Mouse (Mus musculus) T-helper 17 cell (primary cell): ENCODE data around the gene Emilin2.

Experiments
- in situ Hi-C, 2 experiments: fragments of 300-600 bp; cut with MboI, MseI; formaldehyde crosslinking; loops; 1 replicate in 1 of 2; 2 replicates in 1 of 2; pipeline ENCODE4 v1.15.1; 2025; ENCODE audit warnings: high pct_unique_total_duplicates in 2 of 2

Emilin2 gene

DNA sequence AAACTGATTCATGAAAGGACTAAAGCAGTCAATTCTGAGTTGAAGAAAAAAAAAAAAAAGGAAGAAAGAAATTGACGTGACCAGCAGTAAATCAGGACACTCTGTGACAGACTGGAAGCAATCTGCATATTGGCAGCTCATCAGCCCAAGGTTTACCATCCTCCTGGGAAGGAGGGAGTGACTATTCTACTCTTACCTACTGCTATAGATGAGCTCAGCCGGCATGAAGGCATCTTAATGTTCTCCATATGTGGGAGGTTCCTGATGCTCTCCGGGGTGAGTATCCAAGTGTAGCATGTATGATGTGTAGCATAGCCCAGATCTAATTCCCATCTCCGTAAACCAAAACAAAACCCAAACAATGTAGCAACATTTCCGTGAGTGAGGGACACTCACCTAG is 10.4 kb downstream of the Emilin2 start:
- in situ Hi-C loops = loop anchor here in 1 of 2 experiments (10.0 kb wide), 1 partner anchor 617 kb away; no protein-coding TSS in a partner anchor

DNA sequence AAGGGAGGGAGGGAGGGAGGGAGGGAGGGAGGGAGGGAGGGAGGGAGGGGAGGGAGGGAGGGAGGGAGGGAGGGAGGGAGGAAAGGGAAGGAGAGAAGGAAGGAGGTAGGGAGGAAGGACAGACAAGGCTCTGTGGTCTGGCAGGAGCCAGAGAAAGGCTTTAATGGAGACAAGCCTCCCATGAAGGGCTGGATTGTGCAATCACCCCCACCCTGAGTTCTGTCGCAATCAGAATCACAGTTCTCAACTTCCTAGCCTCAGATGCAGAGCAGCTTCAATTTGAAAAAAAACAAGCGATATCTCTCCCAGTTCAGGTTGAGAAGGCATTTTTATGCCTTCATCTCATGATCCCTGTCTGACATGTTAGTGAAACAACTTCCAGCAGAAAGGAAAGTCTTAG is 11.4 kb downstream of the Emilin2 start:
- in situ Hi-C loops = loop anchor here in 1 of 2 experiments (10.0 kb wide), 1 partner anchor 616 kb away; no protein-coding TSS in a partner anchor

DNA sequence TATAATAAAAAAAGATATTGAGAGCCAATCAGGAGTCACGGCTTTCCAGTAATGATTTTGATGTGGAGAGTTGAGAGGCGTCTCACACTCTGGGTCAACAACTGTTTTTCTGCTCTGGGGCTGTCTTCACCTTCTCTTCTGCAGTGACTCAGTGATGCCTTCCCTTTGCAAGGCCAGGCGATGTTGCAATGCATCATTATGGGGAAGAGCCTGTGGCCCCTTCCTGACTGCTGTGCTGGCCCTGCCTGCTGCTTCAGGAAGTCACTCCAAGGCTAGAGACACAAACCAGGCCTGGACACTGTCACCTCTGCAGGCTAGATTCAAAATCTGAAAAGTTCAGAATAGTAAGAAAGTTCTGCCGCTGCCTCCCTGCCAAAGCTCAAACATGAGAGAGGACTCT is 11.9 kb downstream of the Emilin2 start:
- in situ Hi-C loops = loop anchor here in 1 of 2 experiments (5.0 to 10.0 kb wide), 2 partner anchors 88 to 615 kb away; no protein-coding TSS in a partner anchor

DNA sequence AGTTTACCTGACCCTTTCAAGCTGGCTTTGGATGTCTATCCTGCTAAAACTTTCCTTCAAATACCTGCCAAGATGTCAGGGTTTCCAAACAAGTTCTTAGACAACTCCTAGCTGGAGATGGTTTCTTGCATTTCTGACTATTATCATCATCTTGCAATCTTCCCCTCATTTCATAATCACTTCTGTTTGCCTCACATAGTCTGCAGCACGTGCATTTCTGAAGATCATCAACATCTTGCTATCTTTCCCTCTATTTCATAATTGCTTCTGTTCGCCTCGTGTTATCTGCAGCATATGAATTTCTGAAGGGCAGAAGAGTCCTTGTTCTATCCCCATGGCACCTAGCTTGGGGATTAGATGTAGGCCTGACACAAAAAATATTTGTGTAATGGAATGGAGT is 17.2 kb downstream of the Emilin2 start:
- in situ Hi-C loops = no loop called here

DNA sequence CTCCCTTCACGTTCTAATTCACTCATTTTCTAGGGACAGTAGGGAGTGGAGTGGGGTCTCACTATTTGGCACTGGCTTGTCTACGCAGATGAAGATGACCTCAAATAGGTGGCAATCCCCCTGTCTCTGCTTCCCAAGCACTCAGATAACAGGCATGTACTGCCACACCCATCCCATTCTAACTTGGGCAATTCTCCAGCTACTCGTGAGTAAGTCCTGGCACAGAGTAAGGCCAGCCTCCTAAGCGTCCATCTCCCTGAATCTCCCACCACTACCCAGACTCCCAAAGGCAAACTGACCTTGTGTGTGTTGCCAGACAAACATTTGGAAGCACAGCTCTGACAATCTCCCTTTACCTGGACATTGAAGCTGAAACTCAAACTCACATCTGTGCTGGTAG is 18.9 kb downstream of the Emilin2 start:
- in situ Hi-C loops = no loop called here

DNA sequence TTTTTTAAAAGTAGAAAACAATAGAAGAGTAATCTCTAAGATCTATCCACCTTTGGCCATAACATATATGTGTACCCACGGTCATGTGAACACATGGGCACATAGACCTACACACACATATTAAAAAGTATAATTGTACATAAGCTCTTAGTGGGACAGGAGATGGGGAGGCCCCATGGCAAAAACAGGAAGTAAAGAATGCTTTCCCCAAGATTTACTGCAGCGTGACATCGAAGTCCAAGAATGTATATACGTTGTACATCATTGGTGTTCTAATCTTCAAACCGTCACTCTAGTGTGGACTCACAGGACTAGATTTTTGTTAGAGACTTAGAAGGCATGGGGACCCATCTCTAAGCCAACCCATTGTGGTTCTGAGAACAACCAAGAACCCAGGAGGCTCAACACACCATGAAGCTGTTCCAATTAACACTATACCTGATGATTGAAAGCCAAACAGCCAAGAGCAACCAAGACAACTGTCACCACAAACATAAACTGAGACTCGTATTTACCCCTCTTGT is 19.8 kb downstream of the Emilin2 start:
- in situ Hi-C loops = no loop called here

DNA sequence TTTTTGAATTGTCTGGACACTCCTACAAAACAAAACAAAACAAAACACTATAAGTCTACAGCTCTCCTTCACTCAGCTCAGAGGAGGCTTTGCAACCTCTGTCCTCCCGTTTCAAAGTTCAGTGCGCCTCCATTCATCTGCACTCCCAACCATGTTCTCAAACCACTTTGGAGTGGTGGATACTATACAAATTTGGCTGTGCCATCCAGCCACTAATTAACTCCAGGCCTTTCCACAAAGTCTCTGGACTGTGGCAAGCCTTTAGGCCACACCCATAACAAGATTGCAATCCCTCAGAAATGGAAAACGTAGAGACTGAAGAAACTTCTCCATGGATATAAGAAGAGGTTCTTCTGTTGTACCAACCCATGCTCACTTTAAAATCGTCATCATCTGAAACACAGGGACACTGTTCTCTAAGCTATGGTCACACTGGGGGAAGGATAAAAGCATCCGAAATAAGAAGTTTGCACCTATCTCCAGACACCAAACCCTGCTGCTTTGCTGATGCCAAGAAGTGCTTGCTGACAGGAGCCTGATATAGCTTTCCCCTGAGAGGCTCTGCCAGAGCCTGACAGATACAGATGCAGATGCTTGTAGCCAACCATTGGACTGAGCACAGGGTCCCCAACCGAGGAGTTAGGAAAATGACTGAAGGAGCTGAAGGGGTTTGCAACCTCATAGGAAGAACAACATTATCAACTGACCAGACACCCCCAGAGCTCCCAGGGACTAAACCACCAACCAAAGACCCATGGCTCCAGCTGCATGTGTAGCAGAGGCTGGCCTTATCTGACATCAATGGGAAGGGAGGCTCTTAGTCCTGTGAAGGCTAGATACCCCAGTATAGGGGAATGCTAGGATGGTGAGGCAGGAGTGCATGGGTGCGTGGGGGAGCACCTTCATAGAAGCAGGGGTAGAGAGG is 21.0 kb downstream of the Emilin2 start:
- in situ Hi-C loops = no loop called here

DNA sequence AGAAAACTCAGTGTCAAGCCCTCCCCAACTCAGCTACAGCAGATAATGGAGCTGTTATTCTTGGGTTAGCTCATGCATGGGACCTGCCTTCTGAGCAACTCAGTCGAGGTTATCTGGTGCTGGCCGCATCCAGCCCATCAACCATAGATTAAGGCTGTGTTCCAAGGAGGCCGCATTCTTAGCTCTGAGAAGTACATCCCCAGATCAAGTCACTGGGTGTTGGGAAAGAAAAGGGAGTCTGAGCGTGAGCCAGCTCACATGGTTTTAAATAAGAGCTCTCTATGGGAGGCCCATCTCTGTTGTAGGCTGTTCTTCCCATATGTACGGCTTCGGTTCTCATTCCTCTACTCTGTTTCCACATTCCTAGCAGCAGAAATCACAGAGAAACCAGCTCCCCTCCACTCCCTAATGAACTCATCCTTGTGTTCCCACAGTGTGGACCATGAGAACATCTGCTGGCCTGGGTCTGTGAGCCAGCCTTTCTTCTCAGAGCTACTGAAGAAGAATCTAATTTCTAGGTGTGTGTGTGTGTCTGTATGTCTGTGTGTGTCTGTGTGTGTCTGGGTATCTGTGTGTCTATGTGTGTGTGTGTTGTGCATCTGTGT is 22.1 kb downstream of the Emilin2 start:
- in situ Hi-C loops = no loop called here

DNA sequence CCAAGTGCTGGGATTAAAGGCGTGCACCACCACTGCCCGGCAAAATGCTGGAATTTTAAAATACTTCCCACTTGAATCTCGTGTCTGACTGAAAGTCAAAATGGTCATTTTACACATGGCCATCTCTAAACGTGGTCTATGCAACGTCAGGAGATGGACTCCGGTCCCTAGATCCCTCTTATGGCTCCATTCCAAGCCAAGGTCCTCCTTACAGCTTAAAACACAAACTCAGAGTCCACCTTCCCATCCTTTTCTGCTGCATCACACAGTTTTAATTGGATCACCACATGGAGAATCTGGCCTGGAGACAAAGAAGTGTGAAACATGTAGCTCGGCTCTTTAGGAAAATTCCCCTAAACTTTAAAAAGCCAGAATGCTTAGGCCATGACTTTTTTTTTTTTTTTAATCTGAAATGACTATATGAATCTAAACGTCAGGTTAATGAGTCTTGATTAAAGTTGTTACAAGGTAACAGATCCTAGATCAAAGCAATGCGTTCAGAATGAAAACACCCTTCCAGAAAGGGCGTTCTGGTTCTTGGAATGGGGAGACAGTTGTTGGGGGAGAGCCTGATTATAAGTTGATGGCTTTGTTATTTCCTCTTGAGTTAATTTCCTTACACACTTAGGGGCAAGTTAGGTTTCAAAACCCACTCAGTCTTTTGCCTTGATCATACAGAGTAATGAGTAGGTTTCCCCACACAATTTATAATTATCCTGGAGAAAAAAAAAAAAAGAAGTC is 22.8 kb downstream of the Emilin2 start:
- in situ Hi-C loops = no loop called here

DNA sequence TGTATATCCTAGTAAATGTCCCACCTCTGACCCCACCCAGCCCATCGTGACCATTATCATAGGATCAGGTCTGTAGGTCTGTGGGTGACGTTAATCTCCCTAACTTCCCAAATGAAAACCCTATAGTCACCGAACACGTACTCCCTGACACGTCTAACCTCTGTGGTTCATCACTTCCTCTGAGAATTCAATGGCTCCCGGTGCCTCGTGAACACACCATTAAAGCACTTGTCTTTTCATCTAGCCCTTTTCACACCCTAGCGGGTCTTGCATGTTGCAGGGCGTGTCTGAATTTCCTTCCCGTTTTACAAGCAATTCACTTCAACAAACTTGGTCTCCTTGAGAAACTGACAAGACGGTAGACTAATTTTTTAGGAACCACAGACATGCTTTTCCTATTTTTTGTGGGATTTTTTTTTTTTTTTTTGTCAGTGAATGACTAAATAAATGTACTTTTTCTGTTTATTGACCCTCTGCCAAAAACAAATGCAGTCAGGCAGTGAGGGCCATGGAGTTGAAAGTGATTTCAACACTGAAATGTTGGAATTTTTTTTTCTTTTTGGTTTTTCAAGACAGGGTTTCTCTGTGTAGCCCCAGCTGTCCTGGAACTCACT is 23.5 kb downstream of the Emilin2 start:
- in situ Hi-C loops = no loop called here

DNA sequence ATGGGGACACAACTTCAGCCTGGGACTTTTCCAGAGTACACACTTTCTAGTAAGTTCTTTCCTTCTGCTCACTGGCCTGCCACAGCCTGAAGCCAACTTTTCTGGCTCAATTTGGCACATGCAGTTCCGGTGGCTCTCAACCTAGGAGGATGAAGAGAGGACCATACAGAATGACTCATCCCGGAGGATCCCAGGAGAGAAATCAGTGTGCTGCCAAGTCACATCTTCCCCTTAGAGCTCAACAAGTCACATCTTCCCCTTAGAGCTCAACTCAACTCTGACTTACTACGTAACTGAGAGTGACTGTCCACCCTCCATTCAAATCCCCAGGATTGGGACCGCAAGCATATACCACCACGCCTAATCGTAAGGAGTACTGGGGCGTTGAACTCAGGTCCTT is 24.2 kb downstream of the Emilin2 start:
- in situ Hi-C loops = no loop called here

DNA sequence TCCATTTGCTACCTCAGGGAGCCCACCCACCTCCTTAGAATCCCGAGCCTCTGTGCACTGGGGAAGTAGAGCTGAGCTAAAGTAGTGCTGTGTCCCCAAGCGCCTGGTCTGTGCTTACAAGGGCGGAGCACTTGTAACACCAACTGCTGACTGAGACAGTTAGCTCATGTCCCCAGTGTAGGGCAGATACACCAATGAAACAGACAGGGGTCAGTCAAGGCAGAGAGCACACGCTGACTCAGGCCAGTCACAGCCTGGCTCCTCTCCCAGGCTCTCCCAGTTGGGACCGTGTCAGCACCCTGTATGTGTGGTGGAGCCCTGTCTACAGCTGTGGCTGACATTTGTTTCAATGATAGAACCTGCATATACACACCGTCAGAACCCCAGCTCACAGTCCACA is 25.8 kb downstream of the Emilin2 start:
- in situ Hi-C loops = no loop called here

DNA sequence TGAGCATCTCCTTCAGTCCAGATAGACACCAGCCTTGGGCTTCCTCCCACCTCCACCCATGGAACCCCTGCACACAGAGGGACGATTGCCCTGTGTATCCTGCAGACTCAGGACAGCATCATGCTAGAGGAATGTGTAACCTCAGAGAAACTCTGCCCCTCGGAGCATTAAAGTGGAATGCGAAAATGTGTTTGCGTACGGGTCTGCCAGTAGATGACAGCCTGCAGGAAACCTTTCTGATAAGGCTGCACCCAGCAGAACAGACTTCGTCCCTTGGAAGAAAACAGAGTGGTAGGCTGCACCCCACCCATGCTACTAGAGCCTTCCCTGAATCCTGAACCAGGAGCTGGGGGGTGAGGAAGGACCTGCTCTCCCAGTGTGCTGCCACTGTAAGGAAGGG is 26.9 kb downstream of the Emilin2 start:
- in situ Hi-C loops = no loop called here

DNA sequence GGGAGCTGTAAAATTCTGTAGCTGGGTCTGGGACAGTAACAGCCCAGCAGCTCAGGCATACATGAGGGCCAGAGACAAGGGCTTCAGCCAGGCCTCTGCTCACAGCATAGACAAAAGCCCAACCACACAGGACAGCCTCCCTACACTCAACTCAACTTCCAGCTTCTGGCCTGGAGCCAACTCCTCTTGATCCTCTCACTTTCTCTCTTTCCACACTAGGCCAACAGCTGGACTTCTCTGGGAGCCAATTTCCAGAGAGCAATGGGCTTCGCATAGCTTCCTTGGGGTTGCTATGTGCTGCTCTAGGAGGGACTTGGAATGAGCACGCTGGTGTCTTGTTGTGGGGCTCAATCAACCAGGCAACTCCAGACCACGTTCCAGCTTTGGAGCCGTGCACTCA is 28.5 kb downstream of the Emilin2 start:
- in situ Hi-C loops = no loop called here

DNA sequence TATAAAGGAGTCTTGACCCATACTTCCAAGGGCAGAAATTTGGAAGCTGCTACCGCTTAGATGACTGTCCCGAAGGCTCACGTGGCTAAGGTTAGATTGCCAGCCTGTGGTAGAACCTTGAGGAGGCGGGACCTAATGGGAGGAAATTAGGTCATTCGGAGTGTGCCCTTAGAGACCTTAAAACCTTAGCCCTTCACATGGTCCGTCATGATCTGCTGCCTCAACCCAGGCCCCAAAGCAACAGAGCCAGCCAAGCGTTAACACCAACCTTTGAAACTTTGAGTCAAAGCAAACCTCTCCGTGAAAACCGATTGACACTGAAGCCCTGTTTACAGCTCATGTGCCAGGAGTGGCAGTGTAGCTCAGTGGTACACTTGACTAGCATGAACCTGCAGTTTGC is 29.1 kb downstream of the Emilin2 start:
- in situ Hi-C loops = no loop called here

DNA sequence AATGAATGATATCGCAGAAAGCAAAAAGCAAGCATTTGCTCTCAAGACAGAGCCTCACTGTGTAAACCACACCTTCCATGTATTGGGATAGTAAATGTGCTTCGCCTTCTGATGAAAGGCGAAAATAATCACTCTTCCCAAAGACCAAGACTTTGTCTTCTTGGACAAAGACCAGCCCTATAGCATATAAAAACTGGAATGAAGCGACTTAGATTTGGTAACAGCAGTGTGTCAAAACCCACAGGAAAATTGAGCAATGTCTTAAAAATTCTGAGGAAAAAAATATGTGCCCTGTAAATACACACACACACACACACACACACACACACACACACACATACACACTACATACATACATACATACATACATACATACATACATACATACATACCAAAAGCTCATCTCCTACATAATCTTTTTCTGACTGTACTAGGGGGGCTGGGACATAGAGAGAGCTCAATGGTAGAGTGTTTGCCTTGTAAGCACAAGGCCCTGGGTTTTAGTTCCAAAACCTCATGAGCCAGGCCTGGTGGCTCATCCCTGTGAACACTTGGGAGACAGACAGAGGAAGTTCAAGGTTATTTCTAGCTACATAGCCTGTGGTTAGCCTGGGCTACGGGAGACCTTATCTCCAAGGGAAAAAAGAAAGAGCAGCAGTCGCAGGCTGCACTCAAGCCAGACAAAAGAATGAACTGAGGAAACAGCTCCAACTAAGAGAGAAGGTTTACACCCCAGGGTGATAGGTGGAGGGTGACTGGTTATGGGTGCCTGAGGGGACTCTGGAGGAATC is 33.9 kb downstream of the Emilin2 start:
- in situ Hi-C loops = no loop called here

DNA sequence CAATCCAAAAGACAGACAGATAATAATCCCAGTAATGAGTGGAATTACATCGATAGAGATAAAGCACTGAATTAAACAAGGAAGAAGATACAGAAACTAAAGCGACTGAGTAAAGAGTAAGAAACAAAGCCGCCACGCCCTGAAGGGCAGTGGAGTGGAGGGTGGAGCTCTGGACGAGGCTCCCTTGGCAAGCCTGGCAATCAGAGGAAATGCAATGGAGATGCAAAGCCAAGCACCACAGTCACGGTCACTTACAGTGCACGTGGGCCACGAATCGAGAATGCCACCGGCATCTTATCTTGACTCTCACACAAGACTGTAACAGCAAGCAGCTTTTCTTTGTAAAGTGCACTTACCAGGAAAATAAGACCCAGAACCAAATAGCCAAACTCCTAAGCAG is 35.0 kb downstream of the Emilin2 start:
- in situ Hi-C loops = no loop called here

DNA sequence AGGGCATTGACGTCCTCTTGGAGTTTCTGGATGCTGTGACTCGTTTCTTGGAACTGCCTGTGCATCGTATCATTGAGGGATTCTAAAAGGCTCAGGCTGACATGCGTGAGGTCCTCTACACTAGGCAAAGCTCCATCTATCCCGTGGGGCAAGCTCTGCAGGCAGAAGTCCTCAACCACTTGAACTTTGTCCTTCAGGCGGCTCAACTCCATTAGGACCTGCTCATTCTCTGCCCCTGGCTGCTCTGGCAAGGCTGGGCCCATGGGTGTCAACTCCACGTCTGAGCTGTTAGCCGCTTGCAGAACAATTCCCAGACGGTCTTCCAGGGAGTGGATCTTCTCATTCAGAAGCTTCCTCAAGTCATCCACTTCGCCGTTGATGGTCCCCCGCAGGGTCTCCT is 37.9 kb downstream of the Emilin2 start:
- in situ Hi-C loops = no loop called here

DNA sequence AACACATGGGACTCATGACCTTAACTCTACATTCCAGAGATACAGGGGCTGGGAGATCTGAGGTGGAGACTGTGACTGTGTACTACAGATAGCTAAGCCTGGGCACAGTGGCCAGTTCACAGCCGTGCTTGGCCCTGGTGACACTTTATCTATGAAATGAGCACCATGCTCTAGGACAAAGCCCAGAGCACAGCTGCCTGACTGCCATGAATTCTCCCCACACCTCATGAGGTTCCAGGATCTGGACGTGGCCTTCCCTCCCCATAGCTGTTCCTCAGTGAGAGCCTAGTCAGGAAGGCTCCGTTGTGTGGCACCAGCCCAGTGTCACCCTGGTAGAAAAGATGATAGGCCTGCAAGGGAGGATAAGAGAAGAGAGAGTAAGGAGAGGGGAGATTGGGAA is 43.2 kb downstream of the Emilin2 start:
- in situ Hi-C loops = no loop called here

DNA sequence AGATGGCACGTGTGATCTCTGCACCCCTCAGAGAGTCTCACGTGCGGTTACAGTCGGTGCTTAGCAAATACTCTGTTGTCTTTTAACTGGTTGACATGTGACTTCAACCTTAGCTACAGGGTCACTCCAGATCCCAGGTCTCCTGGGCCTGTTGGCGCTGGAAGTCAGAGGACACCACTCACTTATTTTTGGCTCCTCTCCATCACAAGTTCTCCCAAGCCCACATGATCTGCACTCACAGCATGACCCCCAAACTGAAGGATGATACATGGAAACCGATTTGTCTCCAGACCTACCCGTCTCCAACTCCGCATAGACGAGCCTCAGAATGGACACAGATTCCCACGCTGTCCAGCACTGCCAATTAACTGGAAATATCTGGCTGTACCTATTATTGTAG is 43.6 kb downstream of the Emilin2 start:
- in situ Hi-C loops = no loop called here

DNA sequence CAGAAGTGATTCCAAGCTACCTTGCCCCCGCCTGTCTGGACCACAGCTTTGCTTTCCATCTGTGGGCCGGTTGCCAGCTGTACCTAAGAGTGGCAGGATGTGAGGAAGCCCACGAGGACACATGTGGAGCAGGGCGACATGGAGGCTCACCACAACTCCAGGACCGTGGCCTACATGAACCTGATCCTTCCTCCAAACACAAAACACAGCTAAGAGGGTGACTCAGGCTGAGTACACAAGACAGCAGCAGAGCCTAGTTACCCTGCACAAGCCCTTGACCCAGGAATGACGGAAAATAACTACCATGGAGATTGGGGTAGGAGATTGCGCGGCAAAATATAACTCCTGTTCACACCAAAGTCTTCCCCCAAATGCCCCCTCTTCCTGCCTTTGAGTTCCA is 44.4 kb downstream of the Emilin2 start:
- in situ Hi-C loops = no loop called here
